Mouse (Mus musculus): ENCODE measurements around the gene Ppp1r1a.

Ppp1r1a gene

GRCm38 (mm10) chr15:103537822-103538213, at the start of gene Ppp1r1a:
Gene Ppp1r1a, minus strand, starts transcription at chr15:103538003.
- DNase-seq: no peak

GRCm38 (mm10) chr15:103585876-103586275, 48.1 kb upstream of the Ppp1r1a start:
- DNase-seq: peak; percentile 51

GRCm38 (mm10) chr15:103564981-103565380, 27.2 kb upstream of the Ppp1r1a start, which contains the start of gene Glycam1:
Gene Glycam1, minus strand, starts transcription at chr15:103565081.
- no peak for DNase-seq

GRCm38 (mm10) chr15:103552096-103552690, 14.4 kb upstream of the Ppp1r1a start:
- peak; percentile 73 for DNase-seq

- DNase-seq: no peak
Measured at GRCm38 (mm10) chr15:103551053-103551452, 13.2 kb upstream of the Ppp1r1a start.

GRCm38 (mm10) chr15:103549475-103549874, 11.7 kb upstream of the Ppp1r1a start:
- DNase-seq: no peak

- no peak for DNase-seq
Measured at GRCm38 (mm10) chr15:103547983-103548382, 10.2 kb upstream of the Ppp1r1a start.

- DNase-seq: peak; percentile 76
Measured at GRCm38 (mm10) chr15:103542526-103542925, 4.7 kb upstream of the Ppp1r1a start.

- DNase-seq: no peak
Measured at GRCm38 (mm10) chr15:103540646-103541045, 2.8 kb upstream of the Ppp1r1a start.

GRCm38 (mm10) chr15:103539259-103539658, 1.5 kb upstream of the Ppp1r1a start:
- DNase-seq: no peak

- DNase-seq: no peak
Measured at GRCm38 (mm10) chr15:103537011-103537821, 587 bp downstream of the Ppp1r1a start.

- no peak for DNase-seq
Measured at GRCm38 (mm10) chr15:103536456-103536855, 1.3 kb downstream of the Ppp1r1a start.

GRCm38 (mm10) chr15:103535786-103536185, 2.0 kb downstream of the Ppp1r1a start:
- DNase-seq: no peak

GRCm38 (mm10) chr15:103535030-103535429, 2.8 kb downstream of the Ppp1r1a start:
- DNase-seq: no peak

- DNase-seq: no peak
Measured at GRCm38 (mm10) chr15:103534054-103534620, 3.7 kb downstream of the Ppp1r1a start.

- peak; percentile 67 for DNase-seq
Measured at GRCm38 (mm10) chr15:103530372-103530771, 7.4 kb downstream of the Ppp1r1a start.

- no peak for DNase-seq
Measured at GRCm38 (mm10) chr15:103523156-103523555, 14.6 kb downstream of the Ppp1r1a start.

- DNase-seq: no peak
Measured at GRCm38 (mm10) chr15:103522458-103523099, 15.2 kb downstream of the Ppp1r1a start.

- DNase-seq: no peak
Measured at GRCm38 (mm10) chr15:103519386-103520378, 18.1 kb downstream of the Ppp1r1a start.

GRCm38 (mm10) chr15:103518600-103519385, 19.0 kb downstream of the Ppp1r1a start:
- no peak for DNase-seq

GRCm38 (mm10) chr15:103514914-103515313, 22.9 kb downstream of the Ppp1r1a start:
- DNase-seq: no peak
